Mouse (Mus musculus) common myeloid progenitor, adult 5-6 weeks (primary cell): Measurements from ENCODE around the gene Abraxas1. TPM values are rescaled to one million over a fixed set of nuclear protein-coding genes. Genes with fewer than 3 reads are reported as not detected.

Experiments used
- ATAC-seq: replicated peaks from 2 replicates; pipeline ENCODE4 v1.8.0; 2016; ENCODE audit warnings: low read depth, mild to moderate bottlenecking, moderate TSS enrichment, inconsistent platforms; ENCODE audit not compliant: poor library complexity, severe bottlenecking
- total RNA-seq: library from RNA; stranded (forward); fragments of 200-1000, 187-1606 nt; gene quantifications from 2 replicates; pipeline ENCODE4 v1.2.3, GENCODE M21; 2017

Abraxas1 gene
- total RNA-seq = 39.5 and 58.5 TPM in 2 replicates

- ATAC-seq = peak; percentile 99
Observed at GRCm38 (mm10) chr5:100820483-100821184, at the start of gene Abraxas1. Abraxas1 (minus strand) TSS chr5:100820965.

DNA sequence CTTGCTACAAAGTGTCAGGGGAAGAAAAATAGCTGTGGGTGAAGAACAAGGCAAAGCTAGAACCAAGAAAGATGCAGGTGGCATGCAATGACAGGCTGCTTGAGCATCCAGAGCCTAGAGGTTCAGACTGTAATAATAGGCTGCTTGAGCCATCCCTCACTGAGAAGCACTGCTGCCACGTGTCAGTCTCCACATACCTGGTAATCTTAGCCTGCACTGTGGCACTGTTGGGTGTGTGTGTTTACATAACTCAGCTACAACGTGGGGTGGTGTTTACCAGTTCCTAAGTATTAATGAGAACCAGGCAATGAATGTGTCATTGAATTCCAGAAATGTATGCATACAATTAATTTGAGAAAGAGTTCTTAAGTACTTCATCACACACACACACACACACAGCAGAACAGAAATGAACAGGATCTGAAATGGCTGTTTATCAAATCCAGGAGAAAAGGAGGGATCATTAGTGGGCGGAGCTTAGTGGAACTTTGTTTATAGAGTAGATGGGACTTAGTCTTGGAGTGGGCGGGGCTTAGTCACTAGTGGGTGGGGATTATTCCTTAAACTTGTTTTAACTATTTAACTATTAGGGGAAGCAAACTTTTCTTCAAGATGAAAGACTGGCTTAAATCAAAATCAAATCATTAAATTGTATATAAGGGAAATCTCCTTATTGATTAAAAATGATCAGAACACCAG is 48.6 kb upstream of the Abraxas1 start:
- ATAC-seq = no peak

GRCm38 (mm10) chr5:100866183-100866582 is 45.4 kb upstream of the Abraxas1 start:
- ATAC-seq = no peak

GRCm38 (mm10) chr5:100864438-100864837 is 43.7 kb upstream of the Abraxas1 start:
- ATAC-seq = no peak

DNA sequence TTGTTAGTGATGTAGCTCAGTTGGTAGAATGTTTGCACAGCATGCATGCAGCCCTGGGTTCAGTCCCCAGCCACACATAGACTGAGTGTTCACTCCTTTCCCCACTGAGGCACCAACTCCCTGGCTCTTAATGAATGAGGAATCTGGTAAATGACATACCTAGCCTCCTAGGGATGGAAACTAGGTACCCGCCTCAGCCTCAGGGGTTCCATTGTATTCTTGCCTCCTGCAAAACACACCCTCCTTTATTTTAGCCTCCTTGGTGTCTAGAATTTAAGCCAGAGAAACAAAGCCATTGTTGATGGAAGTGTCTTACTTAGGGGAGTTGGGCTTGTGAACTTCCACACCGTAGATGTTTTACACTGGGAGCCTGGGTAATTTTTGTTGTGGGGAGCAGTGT is 42.3 kb upstream of the Abraxas1 start:
- ATAC-seq = no peak

GRCm38 (mm10) chr5:100861811-100862210 is 41.0 kb upstream of the Abraxas1 start:
- no peak for ATAC-seq

DNA sequence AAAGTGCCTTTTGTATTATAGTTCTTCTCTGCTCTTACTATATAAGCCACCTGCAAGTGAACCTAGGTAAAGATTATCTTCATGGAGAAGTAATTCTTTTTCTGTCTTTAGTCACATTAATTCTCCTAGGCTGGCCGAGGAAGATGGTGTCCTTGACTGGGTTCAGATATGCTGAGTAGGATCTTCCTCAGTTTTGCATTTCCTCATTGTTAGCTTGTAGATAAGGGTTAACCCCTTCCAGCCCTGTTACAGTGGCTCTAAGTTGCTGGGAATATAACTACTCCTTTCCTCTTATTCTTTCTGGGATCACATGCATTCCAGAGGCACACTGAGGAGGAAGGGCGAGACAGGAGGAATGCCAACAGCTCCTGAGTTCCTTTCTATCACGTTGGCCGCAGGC is 40.4 kb upstream of the Abraxas1 start:
- no peak for ATAC-seq

DNA sequence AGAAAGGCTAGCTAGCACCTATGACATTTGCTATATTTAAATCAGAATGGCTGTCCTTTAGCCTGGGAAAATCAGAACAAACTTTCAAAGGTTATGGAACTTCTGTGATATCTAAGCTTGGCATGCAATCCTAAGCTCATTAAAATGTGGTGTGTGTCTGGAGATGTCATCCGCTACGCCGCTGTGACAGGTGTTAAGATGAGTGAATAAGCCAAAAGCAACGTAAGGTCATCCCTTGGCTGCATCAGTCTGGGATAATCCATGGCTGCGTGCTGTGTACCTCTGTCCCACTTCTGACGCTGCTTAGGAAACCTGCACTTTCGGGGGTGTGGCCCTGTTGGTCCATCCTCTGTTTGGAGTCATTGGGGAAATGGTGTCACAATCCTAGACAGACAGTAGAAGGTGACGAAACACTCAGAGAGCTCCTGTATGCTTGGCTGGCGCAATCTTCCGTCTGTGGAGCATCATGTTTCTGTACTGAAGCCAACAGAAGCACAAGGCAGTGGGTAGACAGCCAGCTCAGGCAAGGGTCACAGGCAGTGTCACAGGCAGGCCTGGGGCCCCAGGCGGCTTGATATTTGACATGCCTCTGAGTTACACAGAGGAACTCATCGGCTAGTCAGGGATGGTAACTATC is 39.8 kb upstream of the Abraxas1 start:
- ATAC-seq = peak; percentile 90

- ATAC-seq = no peak
Observed at GRCm38 (mm10) chr5:100856552-100856951, 35.8 kb upstream of the Abraxas1 start.

DNA sequence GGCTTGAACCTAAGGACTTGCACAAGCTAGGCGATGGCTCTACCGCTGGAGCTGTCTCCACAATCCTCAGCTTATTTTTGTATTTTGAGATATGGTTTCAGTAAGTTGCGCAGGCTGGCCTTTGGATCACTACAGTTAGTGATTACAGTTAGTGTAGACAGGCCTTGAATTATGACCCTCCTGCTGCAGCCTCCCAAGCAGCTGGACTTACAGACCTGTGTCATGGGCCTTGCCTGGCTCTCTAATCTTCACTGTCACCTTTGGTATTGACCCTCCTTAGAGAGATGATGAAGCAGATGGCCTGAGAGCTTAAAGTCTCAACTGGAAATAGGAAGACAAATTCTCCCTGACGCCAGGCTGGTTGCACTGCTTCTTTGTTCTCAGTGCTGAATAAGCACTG is 33.2 kb upstream of the Abraxas1 start:
- no peak for ATAC-seq

DNA sequence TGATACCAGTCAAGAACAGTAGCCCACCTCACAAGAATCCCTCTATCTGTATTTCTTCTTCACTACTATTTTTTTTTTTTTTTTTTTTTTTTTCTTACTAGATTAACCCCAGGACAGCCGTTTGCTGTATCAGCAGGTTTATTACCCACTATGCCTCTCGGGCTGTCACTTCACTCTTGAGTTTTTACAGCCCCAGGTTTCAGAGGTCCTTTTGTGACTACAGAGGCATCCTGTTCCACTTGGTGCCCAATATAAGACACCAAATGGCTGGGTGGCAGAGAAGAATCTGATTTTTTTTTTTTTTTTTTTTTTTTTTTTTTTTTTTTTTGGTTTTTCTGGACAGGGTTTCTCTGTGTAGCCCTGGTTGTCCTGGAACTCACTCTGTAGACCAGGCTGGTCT is 26.4 kb upstream of the Abraxas1 start:
- ATAC-seq = no peak

GRCm38 (mm10) chr5:100846599-100846920 is 25.8 kb upstream of the Abraxas1 start:
- no peak; the same call in 1 of the 2 replicates for ATAC-seq

DNA sequence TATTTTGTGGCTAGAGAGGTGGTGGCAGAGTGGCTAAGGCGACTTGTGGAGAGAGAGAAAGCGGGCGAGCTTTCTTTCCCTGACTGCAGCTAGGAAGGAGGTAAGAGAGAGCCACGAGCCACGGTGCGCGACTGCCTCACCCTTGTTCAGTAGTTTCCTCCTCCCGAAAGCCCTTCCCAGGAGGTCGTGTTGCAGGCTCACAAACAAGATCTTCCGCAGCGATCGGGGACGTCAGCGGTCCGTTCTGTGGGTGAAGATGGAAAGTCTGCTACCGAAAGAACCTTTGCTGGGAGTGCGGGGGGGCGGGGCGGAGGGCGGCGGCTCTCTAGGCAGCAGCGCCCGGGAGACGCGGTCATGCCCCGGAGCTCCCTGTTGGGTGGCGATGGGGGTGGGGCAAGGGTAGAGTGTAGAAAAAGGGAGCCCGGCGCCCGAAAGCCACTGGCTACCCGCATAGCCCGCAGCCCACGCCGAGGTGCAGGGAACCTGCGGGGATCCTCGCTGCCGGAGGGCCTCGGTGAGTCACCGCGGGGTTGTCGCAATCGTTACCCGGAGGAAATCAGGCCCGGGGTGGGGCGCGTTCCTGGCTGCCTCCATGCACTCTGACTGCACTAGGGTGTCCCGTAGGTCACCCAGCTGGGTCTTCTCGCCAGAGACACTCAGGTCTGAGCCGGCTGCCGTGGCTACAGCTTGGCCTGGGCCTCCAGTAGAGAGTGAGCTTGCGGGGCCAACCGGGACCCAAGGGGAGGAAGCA is 25.3 kb upstream of the Abraxas1 start:
- peak; percentile 83 for ATAC-seq

GRCm38 (mm10) chr5:100845485-100845847 is 24.7 kb upstream of the Abraxas1 start, which contains the start of gene Gpat3:
Gpat3 (plus strand) TSS chr5:100845713.
- ATAC-seq = no peak

- ATAC-seq = no peak
Observed at GRCm38 (mm10) chr5:100844485-100844884, 23.7 kb upstream of the Abraxas1 start.

- no peak for ATAC-seq
Observed at GRCm38 (mm10) chr5:100837907-100838306, 17.1 kb upstream of the Abraxas1 start.

GRCm38 (mm10) chr5:100835862-100836538 is 15.2 kb upstream of the Abraxas1 start:
- ATAC-seq = no peak

DNA sequence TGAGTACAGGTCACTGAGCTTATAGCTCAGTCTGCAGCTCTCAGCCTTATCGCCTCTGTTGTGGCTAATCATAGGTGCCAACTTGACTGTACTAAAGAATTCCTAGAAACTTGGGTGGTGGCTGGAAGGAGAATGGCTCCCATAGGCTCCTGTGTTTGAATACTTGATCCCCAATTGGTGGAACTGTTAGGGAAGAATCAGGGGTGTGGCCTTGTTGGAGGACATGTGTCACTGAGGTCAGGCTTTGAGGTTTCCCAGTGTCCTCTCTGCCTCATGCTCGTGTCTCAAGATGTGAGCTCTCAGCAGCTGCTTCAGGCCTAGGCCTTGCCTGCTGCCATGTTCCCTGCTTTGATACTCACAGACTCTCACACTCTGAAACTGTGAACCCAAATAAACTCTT is 13.1 kb upstream of the Abraxas1 start:
- ATAC-seq = no peak

DNA sequence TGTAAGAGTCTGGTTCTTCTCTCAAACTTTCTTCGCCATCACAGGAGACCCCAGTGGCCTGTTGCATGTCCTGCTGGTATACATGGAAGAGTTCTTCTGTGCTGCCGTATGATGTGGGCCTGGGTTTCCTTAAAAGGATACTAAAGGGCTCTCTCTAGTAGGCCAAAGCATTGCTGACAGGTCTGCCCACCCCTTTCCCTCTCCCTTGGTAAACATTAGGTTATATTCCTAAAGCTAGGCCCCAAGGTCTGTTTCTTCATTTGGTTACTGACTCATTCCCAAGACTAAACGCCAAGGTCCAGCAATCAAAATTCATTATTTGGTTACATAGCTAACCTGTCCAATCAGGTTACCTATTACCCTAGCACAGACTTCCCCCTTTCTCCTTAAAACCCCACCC is 11.9 kb upstream of the Abraxas1 start:
- ATAC-seq = no peak

DNA sequence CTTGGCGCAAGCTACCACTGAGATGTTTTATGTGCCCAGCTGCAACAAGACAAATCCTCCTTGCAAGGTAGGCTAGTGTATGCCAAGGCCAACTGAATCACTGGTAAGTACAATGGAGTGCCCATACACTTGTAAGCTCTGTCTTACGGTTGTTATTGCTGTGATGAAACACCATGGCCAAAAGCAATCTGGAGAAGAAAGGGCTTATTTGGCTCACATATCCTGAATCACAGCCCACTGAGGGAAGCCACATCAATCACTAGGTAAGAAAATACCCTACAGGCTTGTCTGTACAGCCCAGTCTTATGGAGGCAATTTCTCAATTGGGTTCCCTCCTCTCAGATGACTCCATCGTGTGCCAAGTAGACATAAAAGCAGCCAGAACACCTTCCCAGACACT is 7.9 kb upstream of the Abraxas1 start:
- no peak for ATAC-seq
